Mouse (Mus musculus) G1E (cell line): ENCODE results near the gene Insc.

ENCODE experiments used
- CTCF ChIP-seq: IDR thresholded peaks from 2 replicates; pipeline ENCODE4 v1.5.1; 2012; ENCODE audit warnings: low read depth, low read length, inconsistent platforms, mixed read lengths
- GATA2 ChIP-seq: IDR thresholded peaks from 2 replicates; pipeline ENCODE4 v1.6.1; 2012; ENCODE audit warnings: low read depth, low read length, inconsistent platforms, borderline replicate concordance
- TAL1 ChIP-seq: conservative IDR thresholded peaks from 2 replicates; pipeline ENCODE4 v1.6.1; 2012; ENCODE audit warnings: low read depth, low read length, inconsistent platforms, mixed read lengths

DNA sequence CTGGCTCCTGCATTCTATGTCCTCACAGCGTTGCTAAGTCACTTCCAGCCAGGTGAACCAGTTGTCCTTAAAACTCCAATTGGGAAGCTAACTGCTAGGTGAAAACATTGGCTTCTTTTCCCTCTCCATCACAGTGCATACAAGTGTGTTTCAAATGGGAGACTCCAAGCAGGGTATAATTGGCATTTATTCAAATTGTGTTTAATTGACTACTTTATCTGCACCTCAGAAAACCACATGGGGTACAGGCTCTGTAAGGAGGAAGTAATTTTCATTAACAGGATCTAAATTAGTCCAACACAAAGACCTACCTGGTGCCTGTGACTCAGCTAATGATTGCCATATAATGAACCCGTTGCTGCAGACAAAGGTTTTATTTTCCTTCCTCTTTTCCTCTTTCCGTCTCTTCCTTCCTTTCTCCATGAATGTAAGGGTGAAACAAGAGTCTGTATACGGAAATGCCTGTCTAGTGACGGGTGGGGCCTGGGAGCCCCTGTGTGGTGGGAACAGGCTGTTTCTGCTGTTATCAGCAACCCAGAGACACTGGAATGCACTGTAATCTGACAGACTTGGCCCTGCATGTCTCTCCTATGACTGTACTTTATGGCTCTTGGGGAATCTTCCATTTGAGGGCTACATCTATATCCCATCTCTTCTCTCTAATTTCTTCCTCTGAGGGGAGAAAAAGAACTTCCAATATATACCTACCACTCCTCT is 96.7 kb downstream of the Insc start:
- TF ChIP-seq GATA2 (no peak), CTCF (no peak), TAL1 (no peak)
